Mouse (Mus musculus) hindbrain, postnatal 0 days (tissue): ENCODE measurements around the gene Oprm1. TPM values are rescaled to one million over a fixed set of nuclear protein-coding genes. Genes with fewer than 3 reads are reported as not detected.

Experiments
- ATAC-seq: fragments of 200-750 bp; cut with Nextera tagmentation; 2 replicates; pipeline ENCODE4 v1.8.0; 2017; ENCODE audit warnings: mild to moderate bottlenecking, moderate TSS enrichment, moderate library complexity
- DNase-seq: peaks from one replicate; pipeline ENCODE4 v3.0.0-alpha.2; 2015; ENCODE audit warnings: low spot score
- H3K27ac ChIP-seq: fragments of 300-500 bp; sonication (generic); 2 replicates; pipeline ENCODE4 v1.5.1; 2014; ENCODE audit warnings: mild to moderate bottlenecking
- H3K27me3 ChIP-seq: fragments of 300-500 bp; sonication (generic); 2 replicates; pipeline ENCODE4 v1.6.1; 2014; ENCODE audit warnings: low read length, mixed read lengths; ENCODE audit not compliant: insufficient read depth
- H3K36me3 ChIP-seq: fragments of 300-500 bp; sonication (generic); 2 replicates; pipeline ENCODE4 v1.6.1; 2014; ENCODE audit warnings: low read length, mixed read lengths; ENCODE audit not compliant: insufficient read depth
- H3K4me1 ChIP-seq: fragments of 300-500 bp; sonication (generic); 2 replicates; pipeline ENCODE4 v1.6.1; 2014; ENCODE audit warnings: antibody characterized with exemption, low read length, mixed read lengths; ENCODE audit not compliant: insufficient read depth
- H3K4me2 ChIP-seq: fragments of 300-500 bp; sonication (generic); 2 replicates; pipeline ENCODE4 v1.6.1; 2014; ENCODE audit warnings: low read depth, mild to moderate bottlenecking, low read length, moderate library complexity, mixed read lengths
- H3K4me3 ChIP-seq: fragments of 300-500 bp; sonication (generic); 2 replicates; pipeline ENCODE4 v1.5.1; 2014; ENCODE audit warnings: low read length
- H3K9ac ChIP-seq: fragments of 300-500 bp; sonication (generic); replicated peaks from 2 replicates; pipeline ENCODE4 v1.6.1; 2014; ENCODE audit warnings: mild to moderate bottlenecking, low read length, moderate library complexity, mixed read lengths
- H3K9me3 ChIP-seq: fragments of 300-500 bp; sonication (generic); 2 replicates; pipeline ENCODE4 v1.6.1; 2016; ENCODE audit warnings: low read length, mixed read lengths
- CTCF ChIP-seq: IDR thresholded peaks from 2 replicates; pipeline ENCODE4 v1.5.1; 2016; ENCODE audit warnings: antibody characterized with exemption, control low read depth, low read depth
- WGBS: fragments of 180-500 bp; shearing (Covaris S2); extraction: QIAGEN DNeasy Blood & Tissue Kit; methylation state at CpG from one replicate; pipeline ENCODE4 v1.1.7; 2014; 5-methylcytosine and 5-hydroxymethylcytosine counted together
- polyA plus RNA-seq: library from polyadenylated mRNA; unstranded; fragments of >200 nt; fragmentation: Nextera tagmentation; extraction: Ambion mirVana; gene quantifications from 2 replicates; pipeline ENCODE4 v1.2.1, GENCODE M21; 2015
- total RNA-seq: library from RNA; depleted of rRNA; stranded (reverse); fragments of >200 nt; gene quantifications from 2 replicates; pipeline ENCODE4 v1.2.3, GENCODE M21; 2014

The Oprm1 gene
- total and polyA plus RNA-seq, 2 experiments from 2014 or later, result 2.1 to 12.4 TPM

DNA sequence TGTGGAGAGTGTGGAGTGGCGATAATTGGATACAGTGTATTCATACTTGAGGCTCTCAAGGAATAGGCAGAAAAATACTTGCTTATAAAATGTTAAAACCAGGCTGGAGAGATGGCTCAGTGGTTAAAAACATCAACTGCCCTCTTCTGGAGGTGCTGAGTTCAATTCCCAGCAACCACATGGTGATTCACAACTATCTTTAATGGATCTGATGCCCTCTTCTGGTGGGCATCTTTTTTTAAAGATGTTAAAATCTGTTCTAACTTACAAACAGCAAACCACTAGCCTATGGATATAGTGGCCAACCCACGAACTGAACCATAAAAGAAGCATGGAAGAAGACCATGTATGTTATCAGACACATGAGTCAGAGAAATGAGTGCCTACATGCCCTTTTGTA lies 310.8 kb downstream of the Oprm1 start:
- Histone ChIP-seq H3K9ac (no peak overlapping the region), H3K4me3 (no peak overlapping the region), H3K27me3 (no peaks in the 10 kb centered on the region), H3K4me1 (no peaks in the 10 kb centered on the region), H3K27ac (no peak overlapping the region), H3K4me2 (no peak overlapping the region), H3K36me3 (no peaks in the 10 kb centered on the region), H3K9me3 (no peaks in the 10 kb centered on the region)
- ATAC-seq (no peak), DNase-seq (no peak)
- 94% methylated on average over 2 of the region's 2 CpGs for WGBS
- TF ChIP-seq CTCF, result no peak

DNA sequence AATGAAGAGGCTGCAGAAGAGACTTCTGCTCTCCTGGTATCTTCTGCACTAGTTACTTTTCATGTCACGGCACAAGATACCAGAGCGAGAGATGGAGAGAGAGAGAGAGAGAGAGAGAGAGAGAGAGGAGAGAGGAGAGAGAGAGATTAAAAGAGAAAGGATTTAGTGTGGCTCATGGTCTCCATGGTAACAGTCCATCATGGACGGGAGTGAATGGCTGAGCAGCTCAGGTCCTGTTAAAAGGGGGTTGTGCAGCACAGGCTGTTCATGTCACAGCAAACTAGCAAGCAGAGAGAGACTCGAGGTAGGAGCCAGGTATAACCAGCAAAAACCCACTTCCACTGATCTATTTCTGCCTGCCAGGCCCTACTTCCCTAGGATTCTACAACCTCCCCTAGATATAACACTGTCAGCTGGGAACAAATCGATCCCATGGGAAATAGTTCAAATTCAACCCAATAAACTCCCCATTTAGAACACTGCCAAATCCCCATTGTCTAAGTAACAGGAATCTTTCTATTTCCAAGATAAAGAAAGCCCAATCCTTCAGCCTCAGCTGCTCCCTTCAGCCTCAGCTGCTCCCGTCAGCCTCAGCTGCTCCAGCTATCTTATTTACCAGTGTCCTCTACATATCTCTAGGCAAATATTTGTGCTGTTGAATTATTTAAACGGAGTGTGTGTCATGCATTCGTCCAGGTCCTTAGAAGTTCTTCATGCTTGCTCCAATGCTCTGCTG lies 312.0 kb downstream of the Oprm1 start:
- ATAC-seq, result peak; percentile 66
- H3K9ac ChIP-seq, result no peak overlapping the region
- H3K36me3 ChIP-seq, result no peaks in the 10 kb centered on the region
- no peak for TF ChIP-seq CTCF
- peak; percentile 12 for DNase-seq
- H3K4me1 ChIP-seq, result no peaks in the 10 kb centered on the region
- no peaks in the 10 kb centered on the region for H3K27me3 ChIP-seq
- H3K9me3 ChIP-seq, result no peaks in the 10 kb centered on the region
- H3K4me3 ChIP-seq, result no peak overlapping the region
- H3K27ac ChIP-seq, result no peak overlapping the region
- 57% methylated on average over 8 of the region's 8 CpGs for WGBS
- H3K4me2 ChIP-seq, result no peak overlapping the region

DNA sequence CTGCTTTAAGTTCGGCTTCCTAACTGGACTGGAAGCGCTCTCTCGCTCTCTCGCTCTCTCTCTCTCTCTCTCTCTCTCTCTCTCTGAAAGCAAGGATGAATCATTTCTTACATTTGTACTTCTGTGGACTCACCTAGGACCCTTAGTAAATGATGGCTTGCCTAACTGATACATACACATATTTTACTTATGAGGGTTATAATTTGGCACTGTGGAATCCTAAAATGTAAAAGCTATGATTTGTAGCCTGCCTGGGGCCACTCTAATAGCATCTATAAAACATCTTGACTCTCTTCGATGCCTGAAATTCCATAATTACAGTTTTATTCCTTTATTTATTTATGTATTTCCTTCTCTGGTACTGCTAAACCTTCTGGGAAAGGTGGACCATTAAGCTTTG lies 312.6 kb downstream of the Oprm1 start:
- no peak for TF ChIP-seq CTCF
- no peak overlapping the region for H3K9ac ChIP-seq
- 86% methylated on average over 5 of the region's 5 CpGs for WGBS
- no peak overlapping the region for H3K4me3 ChIP-seq
- no peaks in the 10 kb centered on the region for H3K4me1 ChIP-seq
- H3K36me3 ChIP-seq, result no peaks in the 10 kb centered on the region
- no peaks in the 10 kb centered on the region for H3K27me3 ChIP-seq
- H3K9me3 ChIP-seq, result no peaks in the 10 kb centered on the region
- no peak for DNase-seq
- no peak overlapping the region for H3K4me2 ChIP-seq
- H3K27ac ChIP-seq, result no peak overlapping the region
- no peak for ATAC-seq

DNA sequence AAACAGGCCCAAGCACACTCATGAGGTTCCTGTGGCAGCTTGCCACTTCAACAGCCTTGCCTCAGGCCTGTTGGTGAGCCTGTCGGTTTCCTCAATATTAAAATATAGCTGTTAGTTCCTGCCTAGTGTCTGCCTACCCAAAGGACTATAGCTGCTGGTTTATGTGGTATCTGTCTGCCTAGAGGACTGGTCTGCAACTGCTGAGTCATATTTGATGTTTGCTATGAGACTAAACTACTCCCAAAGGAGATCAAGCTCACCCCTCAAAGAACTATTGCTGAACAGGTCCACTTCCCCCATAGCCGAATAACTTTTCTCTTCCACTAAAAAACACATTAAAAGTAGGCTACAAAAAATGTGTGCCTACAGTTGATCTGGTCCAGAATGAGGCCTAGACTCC lies 315.9 kb downstream of the Oprm1 start:
- Histone ChIP-seq H3K27me3 (no peaks in the 10 kb centered on the region), H3K27ac (no peak overlapping the region), H3K9ac (no peak overlapping the region), H3K9me3 (no peaks in the 10 kb centered on the region), H3K4me2 (no peak overlapping the region), H3K36me3 (no peaks in the 10 kb centered on the region), H3K4me3 (no peak overlapping the region), H3K4me1 (no peaks in the 10 kb centered on the region)
- WGBS, result 88% methylated on average over 2 of the region's 2 CpGs
- DNase-seq (no peak), ATAC-seq (no peak)
- TF ChIP-seq CTCF, result no peak

DNA sequence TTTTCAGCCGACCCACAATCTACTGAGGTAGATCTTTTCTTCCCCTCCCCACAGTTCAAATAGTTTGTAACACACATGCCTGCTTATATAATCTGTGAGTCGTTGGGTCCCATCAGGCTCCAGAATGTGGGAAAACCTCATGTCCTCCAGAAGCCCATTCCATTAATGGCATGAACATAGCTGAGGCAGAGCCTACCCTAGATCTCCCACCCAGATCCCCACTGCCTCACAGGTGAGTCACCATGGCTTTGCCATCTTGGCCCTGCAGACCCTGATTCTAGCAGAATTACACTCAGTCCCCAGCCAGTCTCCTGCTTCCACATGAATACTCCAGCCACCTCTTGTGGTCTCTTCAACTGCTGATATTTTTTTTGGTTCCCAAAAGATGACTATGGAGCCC lies 317.4 kb downstream of the Oprm1 start:
- whole genome bisulfite sequencing, result 90% methylated on average over 2 of the region's 2 CpGs
- Histone ChIP-seq H3K9ac (no peak overlapping the region), H3K4me3 (no peak overlapping the region), H3K9me3 (no peaks in the 10 kb centered on the region), H3K36me3 (no peaks in the 10 kb centered on the region), H3K4me2 (no peak overlapping the region), H3K27me3 (no peaks in the 10 kb centered on the region), H3K27ac (peak overlapping the region; percentile 27; the same call in 1 of the 2 replicates), H3K4me1 (no peaks in the 10 kb centered on the region)
- no peak for TF ChIP-seq CTCF
- ATAC-seq, result no peak
- no peak for DNase-seq

DNA sequence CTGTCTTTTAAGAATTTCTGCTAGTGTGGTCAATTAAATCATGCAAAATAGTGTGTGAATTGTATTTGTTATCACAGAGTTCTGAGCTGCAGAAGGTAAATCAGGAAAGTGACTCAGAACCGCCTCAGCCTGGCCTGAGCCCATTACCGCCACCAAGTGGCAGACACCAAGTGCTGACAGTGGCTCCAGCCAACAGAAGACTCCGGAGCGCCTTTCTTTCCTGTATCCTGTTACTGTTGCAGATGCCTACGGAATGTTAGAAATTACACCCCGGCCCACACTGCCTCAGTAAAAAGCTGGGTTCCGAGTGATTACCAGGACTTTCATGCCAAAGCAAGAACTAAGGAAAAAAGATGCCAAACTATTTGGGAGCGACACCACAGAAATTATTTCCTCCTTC lies 317.9 kb downstream of the Oprm1 start:
- Histone ChIP-seq H3K27me3 (no peaks in the 10 kb centered on the region), H3K27ac (peak overlapping the region; percentile 60; the same call in 1 of the 2 replicates), H3K36me3 (no peaks in the 10 kb centered on the region), H3K4me3 (no peak overlapping the region), H3K9ac (no peak overlapping the region), H3K9me3 (no peaks in the 10 kb centered on the region), H3K4me2 (no peak overlapping the region; the same call in 1 of the 2 replicates), H3K4me1 (no peaks in the 10 kb centered on the region)
- WGBS, result 16% methylated on average over 8 of the region's 8 CpGs
- peak; percentile 86 for DNase-seq
- TF ChIP-seq CTCF, result peak; percentile 89
- ATAC-seq, result peak; percentile 79

DNA sequence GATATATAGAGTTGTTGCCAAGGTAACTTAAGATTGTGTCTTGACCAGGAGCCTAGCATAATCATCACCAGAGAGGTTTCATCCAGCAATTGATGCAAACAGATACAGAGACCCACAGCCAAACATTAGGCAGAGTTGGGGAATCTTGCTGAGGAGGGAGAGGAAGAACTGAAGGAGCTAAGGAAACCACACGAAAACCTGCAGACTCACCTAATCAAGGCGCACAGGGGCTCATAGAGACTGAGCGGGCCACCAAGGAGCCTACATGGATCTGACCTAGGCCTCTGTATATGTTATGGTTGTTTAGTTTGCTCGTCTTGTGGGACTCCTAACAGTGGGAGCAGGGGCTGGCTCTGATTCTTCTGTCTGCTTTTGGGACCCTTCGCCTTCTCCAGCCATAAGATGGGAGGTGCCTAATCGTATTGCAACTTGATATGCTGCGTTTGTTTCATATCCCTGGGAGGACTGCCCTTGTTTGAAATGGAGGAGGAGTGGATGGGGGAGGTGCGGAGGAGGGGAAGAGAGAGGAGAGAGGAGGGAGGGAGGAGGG lies 318.4 kb downstream of the Oprm1 start:
- H3K4me2 ChIP-seq, result no peak overlapping the region; the same call in 1 of the 2 replicates
- ATAC-seq, result peak; percentile 30
- no peak for TF ChIP-seq CTCF
- no peak for DNase-seq
- H3K27me3 ChIP-seq, result no peaks in the 10 kb centered on the region
- peak overlapping the region; percentile 60; the same call in 1 of the 2 replicates for H3K27ac ChIP-seq
- no peak overlapping the region for H3K4me3 ChIP-seq
- no peaks in the 10 kb centered on the region for H3K4me1 ChIP-seq
- no peak overlapping the region for H3K9ac ChIP-seq
- no peaks in the 10 kb centered on the region for H3K9me3 ChIP-seq
- WGBS, result 54% methylated on average over 7 of the region's 8 CpGs
- H3K36me3 ChIP-seq, result no peaks in the 10 kb centered on the region
